Mouse (Mus musculus): ENCODE results near the gene Ddx18.

Ddx18 gene

DNA sequence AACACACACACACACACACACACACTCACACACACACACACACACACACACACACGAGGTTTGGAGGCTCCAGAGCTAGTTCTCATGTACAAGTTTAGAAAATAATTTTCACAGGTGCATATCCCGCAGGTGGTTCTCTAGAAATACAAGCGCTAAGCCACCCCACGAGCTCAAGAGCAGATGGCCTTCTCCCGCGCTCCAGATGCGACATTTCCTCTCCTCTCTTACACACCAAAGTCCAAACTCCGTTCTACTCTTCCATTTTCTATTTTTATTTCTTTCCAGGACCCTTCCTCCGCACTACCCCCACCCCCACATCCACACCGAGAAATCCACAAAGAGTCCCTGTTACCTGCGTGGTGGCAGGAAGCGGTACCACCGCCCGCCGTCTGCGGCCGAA is 40.7 kb downstream of the Ddx18 start:
- no peak for DNase-seq

DNA sequence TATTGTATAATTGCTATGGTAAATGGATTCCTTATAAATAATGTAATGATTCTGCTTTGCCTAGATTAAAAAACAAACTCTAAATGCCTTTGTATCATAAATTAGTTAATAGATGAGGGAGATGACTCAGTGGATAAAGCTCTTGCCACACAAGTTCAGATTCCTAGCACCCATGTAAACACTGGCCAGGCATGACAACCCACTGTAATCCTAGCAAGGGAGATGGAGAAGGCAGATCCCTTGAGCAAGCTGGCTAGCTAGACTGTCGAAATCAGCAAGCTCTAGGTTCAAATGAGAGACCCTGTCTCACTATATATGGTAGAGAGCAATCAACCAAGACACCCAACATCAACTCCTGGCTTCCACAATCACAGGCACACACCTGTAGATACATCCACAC is 49.2 kb downstream of the Ddx18 start:
- DNase-seq: no peak

DNA sequence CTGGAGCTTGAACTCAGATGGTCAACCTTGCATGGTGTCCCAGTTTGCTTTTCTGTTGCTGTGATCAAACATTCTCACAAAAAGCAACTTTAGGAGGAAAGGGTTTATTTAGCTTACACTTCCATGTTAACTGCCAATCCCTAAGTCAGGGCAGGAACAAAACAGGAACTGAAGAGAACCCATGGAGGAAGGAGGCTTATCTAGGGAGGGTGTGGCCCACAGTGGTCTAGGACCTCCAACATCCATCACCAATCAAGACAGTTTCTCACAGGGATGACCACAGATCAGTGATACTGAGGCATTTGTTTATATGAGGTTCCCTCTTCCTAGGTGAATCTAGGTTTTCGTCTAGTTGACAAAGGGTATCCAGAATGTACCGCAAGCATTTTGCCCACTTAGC is 55.8 kb downstream of the Ddx18 start:
- no peak for DNase-seq

DNA sequence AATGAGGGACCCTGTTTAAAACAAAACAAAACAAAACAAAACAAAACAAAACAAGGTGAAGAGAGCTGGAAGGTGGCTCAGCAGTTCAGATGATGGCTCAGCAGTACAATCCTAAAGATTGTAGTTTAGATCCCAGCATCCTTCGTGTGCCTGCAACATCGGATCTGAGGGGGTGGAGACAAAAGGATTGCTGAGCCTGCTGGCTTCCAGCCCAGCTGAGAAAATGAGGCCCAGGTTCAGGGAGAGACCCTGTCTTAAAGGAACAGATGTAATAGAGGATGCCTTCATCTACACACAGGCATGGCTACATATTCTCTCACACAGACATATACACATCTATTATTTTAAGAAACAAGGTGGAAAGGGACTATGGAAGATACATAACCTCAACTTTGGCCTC is 56.6 kb downstream of the Ddx18 start:
- no peak for DNase-seq

DNA sequence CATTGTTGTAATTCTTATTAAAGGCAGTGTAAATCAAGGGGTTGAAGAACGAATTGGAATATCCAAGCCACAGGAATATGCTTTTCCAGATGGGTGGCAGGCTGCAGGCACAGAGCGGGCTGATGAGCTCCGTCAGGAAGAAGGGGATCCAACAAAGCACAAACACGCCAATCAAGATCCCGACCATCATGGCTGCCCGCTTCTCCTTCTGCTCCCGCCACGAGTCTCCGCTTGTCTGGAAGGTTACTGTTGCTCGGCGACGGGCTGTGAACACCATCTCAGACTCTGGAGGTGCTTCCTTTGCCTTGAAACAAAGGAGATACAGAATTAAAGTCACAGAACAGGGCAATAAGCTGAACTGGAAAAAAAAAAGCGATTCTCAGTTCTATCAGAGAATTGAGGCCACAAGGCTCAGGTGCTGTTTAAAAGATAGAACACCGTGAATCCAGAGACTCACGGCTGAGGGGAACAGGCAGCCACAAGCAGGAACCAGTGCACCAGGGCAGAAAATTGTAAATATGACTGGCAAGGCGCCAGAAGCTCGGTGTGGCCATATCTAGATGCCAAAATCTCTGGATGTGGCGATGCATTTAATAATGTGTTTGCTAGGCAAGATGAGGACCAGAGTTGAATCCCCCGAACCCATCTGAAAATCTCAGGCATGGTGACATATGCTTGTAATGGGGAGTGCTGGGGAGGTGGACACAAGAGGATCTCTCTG is 57.2 kb downstream of the Ddx18 start:
- DNase-seq: peak; percentile 31

DNA sequence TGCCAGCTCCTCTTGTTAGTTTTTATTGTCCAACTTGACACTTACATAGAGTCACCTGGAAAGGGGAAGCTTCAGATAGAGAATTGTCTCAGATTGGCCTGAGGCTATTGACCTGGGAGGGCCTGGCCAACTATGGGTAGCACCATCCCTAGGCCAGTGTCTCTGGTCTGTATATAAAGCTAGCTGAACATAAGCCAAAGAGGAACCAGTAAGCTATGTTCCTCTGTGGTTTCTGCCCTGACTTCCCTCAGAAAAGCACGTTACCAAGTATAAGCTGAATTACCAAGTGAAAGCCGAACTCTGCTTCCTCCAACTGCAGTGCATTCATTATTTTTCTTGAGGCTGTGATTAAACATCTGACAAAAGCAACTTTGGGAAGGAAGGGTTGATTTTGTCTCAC is 59.1 kb downstream of the Ddx18 start:
- no peak for DNase-seq
